Mouse (Mus musculus): ENCODE results near the gene Trp53i13. TPM values are rescaled to one million over a fixed set of nuclear protein-coding genes. Genes with fewer than 3 reads are reported as not detected.

Trp53i13 gene
- polyA plus RNA-seq, 1 experiment from 2014 or later: 5.2 TPM

DNA sequence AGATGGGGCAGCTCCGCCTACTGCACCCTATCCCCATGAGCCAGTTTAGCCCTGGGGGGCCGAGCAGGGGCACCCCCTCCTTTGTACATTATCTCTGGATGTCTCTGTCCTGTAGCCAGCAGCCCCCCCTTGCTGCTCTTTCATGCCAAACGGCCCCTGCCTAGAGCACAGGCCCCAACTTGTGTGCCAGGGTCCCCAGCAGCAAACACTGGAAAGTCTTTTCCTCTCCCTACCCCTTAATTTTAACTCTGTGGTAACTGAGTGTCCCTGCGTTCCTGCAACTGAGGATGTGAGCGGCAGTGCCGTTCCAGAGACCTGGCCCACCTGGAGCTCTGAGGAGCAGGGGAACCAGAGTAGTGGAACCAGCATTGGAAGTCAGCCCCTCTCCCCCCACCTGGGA lies 8.8 kb downstream of the Trp53i13 start:
- H3K9me3 ChIP-seq (replicated peaks): no peaks in the 10 kb centered on the region
- no peak overlapping the region for H3K27ac ChIP-seq (replicated peaks)
- WGBS (ENCODE audit: insufficient replicate concordance): 76% methylated on average over 6 of the region's 6 CpGs
- H3K9ac ChIP-seq: no peak overlapping the region
- no peak overlapping the region for H3K4me2 ChIP-seq
- peaks cover 11% of the 10 kb centered on the region for H3K4me1 ChIP-seq (replicated peaks)
- ATAC-seq (ENCODE audit: insufficient read depth): no peak
- peaks cover 44% of the 10 kb centered on the region for H3K36me3 ChIP-seq (replicated peaks)
- H3K27me3 ChIP-seq: peaks cover 4% of the 10 kb centered on the region; the same call in 1 of the 2 replicates
- no peak overlapping the region for H3K4me3 ChIP-seq (replicated peaks)

GRCm38 (mm10) chr11:77506273-77506672 lies 9.5 kb downstream of the Trp53i13 start:
- Histone ChIP-seq H3K4me3 (replicated peaks) (no peak overlapping the region), H3K4me2 (no peak overlapping the region), H3K9ac (no peak overlapping the region), H3K36me3 (replicated peaks) (peaks cover 44% of the 10 kb centered on the region), H3K27me3 (peaks cover 4% of the 10 kb centered on the region; the same call in 1 of the 2 replicates), H3K27ac (replicated peaks) (no peak overlapping the region), H3K9me3 (replicated peaks) (no peaks in the 10 kb centered on the region), H3K4me1 (replicated peaks) (peaks cover 11% of the 10 kb centered on the region)
- 86% methylated on average over 14 of the region's 14 CpGs for WGBS (ENCODE audit: insufficient replicate concordance)
- no peak for ATAC-seq (ENCODE audit: insufficient read depth)

GRCm38 (mm10) chr11:77505291-77505980 lies 10.3 kb downstream of the Trp53i13 start:
- H3K27me3 ChIP-seq: peaks cover 4% of the 10 kb centered on the region; the same call in 1 of the 2 replicates
- H3K36me3 ChIP-seq (replicated peaks): peaks cover 51% of the 10 kb centered on the region
- H3K9me3 ChIP-seq (replicated peaks): no peaks in the 10 kb centered on the region
- no peak overlapping the region for H3K27ac ChIP-seq (replicated peaks)
- WGBS (ENCODE audit: insufficient replicate concordance): 81% methylated on average over 22 of the region's 22 CpGs
- H3K4me3 ChIP-seq (replicated peaks): no peak overlapping the region
- no peak overlapping the region for H3K9ac ChIP-seq
- H3K4me2 ChIP-seq: no peak overlapping the region
- ATAC-seq (ENCODE audit: insufficient read depth): no peak
- H3K4me1 ChIP-seq (replicated peaks): peaks cover 11% of the 10 kb centered on the region

GRCm38 (mm10) chr11:77504377-77504776 lies 11.4 kb downstream of the Trp53i13 start:
- Histone ChIP-seq H3K4me1 (replicated peaks) (peaks cover 11% of the 10 kb centered on the region), H3K27ac (replicated peaks) (no peak overlapping the region), H3K9ac (no peak overlapping the region), H3K36me3 (replicated peaks) (peaks cover 61% of the 10 kb centered on the region), H3K4me3 (replicated peaks) (no peak overlapping the region), H3K4me2 (no peak overlapping the region), H3K27me3 (0 out of 2 replicates have a peak, but pooled peaks cover 4% of the 10 kb centered on the region), H3K9me3 (replicated peaks) (no peaks in the 10 kb centered on the region)
- WGBS (ENCODE audit: insufficient replicate concordance): 83% methylated on average over 19 of the region's 19 CpGs
- ATAC-seq (ENCODE audit: insufficient read depth): no peak

- no peak for ATAC-seq (ENCODE audit: insufficient read depth)
- Histone ChIP-seq H3K4me3 (replicated peaks) (no peak overlapping the region), H3K4me2 (no peak overlapping the region), H3K27me3 (no peaks in the 10 kb centered on the region), H3K36me3 (replicated peaks) (peaks cover 63% of the 10 kb centered on the region), H3K4me1 (replicated peaks) (peaks cover 9% of the 10 kb centered on the region), H3K9ac (no peak overlapping the region), H3K9me3 (replicated peaks) (no peaks in the 10 kb centered on the region), H3K27ac (replicated peaks) (no peak overlapping the region)
- 43% methylated on average over 3 of the region's 3 CpGs for WGBS (ENCODE audit: insufficient replicate concordance)
These were observed 12.3 kb downstream of the Trp53i13 start for GRCm38 (mm10) chr11:77503511-77503910.

GRCm38 (mm10) chr11:77502481-77502880 lies 13.3 kb downstream of the Trp53i13 start:
- no peaks in the 10 kb centered on the region for H3K27me3 ChIP-seq
- no peak overlapping the region for H3K9ac ChIP-seq
- ATAC-seq (ENCODE audit: insufficient read depth): no peak
- H3K4me3 ChIP-seq (replicated peaks): no peak overlapping the region
- WGBS (ENCODE audit: insufficient replicate concordance): 66% methylated on average over 6 of the region's 6 CpGs
- H3K4me2 ChIP-seq: no peak overlapping the region
- H3K9me3 ChIP-seq (replicated peaks): no peaks in the 10 kb centered on the region
- H3K27ac ChIP-seq (replicated peaks): no peak overlapping the region
- H3K36me3 ChIP-seq (replicated peaks): peaks cover 63% of the 10 kb centered on the region
- H3K4me1 ChIP-seq (replicated peaks): peaks cover 8% of the 10 kb centered on the region

GRCm38 (mm10) chr11:77501971-77502370 lies 13.8 kb downstream of the Trp53i13 start:
- H3K9me3 ChIP-seq (replicated peaks): no peaks in the 10 kb centered on the region
- H3K9ac ChIP-seq: no peak overlapping the region
- H3K4me1 ChIP-seq (replicated peaks): peaks cover 13% of the 10 kb centered on the region
- H3K36me3 ChIP-seq (replicated peaks): peaks cover 61% of the 10 kb centered on the region
- no peaks in the 10 kb centered on the region for H3K27me3 ChIP-seq
- H3K27ac ChIP-seq (replicated peaks): no peak overlapping the region
- no peak overlapping the region for H3K4me3 ChIP-seq (replicated peaks)
- ATAC-seq (ENCODE audit: insufficient read depth): no peak
- 79% methylated on average over 4 of the region's 4 CpGs for WGBS (ENCODE audit: insufficient replicate concordance)
- no peak overlapping the region for H3K4me2 ChIP-seq

DNA sequence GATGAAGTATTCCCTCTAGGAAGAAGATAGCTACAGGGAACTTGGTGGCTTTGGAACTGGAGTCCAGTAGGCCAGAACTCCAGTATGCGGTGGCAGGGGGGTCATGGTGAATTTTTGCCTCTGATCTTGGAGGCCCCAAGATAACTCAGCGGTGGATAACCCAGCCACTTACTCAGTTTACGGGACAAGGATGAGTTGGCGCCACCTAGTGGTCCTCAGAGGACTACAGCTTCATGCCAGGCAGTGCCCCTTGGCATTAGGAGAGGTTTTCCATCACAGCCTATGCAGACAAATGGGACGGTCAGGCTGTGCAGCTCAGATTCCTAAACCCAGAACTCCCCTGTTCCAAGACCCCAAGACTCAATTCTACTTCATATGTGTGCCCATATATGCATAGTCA lies 14.4 kb downstream of the Trp53i13 start:
- peaks cover 56% of the 10 kb centered on the region for H3K36me3 ChIP-seq (replicated peaks)
- no peak for ATAC-seq (ENCODE audit: insufficient read depth)

GRCm38 (mm10) chr11:77500361-77501325 lies 15.1 kb downstream of the Trp53i13 start:
- WGBS (ENCODE audit: insufficient replicate concordance): 80% methylated on average over 17 of the region's 17 CpGs

More for the DNA sequence above, 14.4 kb downstream of the Trp53i13 start:
- Histone ChIP-seq H3K9me3 (replicated peaks) (no peaks in the 10 kb centered on the region), H3K4me2 (no peak overlapping the region), H3K4me3 (replicated peaks) (no peak overlapping the region), H3K27me3 (no peaks in the 10 kb centered on the region), H3K27ac (replicated peaks) (no peak overlapping the region), H3K4me1 (replicated peaks) (peaks cover 16% of the 10 kb centered on the region), H3K9ac (no peak overlapping the region)
- WGBS (ENCODE audit: insufficient replicate concordance): 17% methylated on average over 5 of the region's 5 CpGs

GRCm38 (mm10) chr11:77499354-77499753 lies 16.4 kb downstream of the Trp53i13 start:
- peaks cover 36% of the 10 kb centered on the region for H3K36me3 ChIP-seq (replicated peaks)
- no peak overlapping the region for H3K9ac ChIP-seq
- H3K4me2 ChIP-seq: no peak overlapping the region
- WGBS (ENCODE audit: insufficient replicate concordance): 84% methylated on average over 7 of the region's 7 CpGs
- H3K9me3 ChIP-seq (replicated peaks): no peaks in the 10 kb centered on the region
- H3K27ac ChIP-seq (replicated peaks): no peak overlapping the region
- H3K4me1 ChIP-seq (replicated peaks): peaks cover 37% of the 10 kb centered on the region
- ATAC-seq (ENCODE audit: insufficient read depth): no peak
- no peaks in the 10 kb centered on the region for H3K27me3 ChIP-seq
- H3K4me3 ChIP-seq (replicated peaks): no peak overlapping the region

More at GRCm38 (mm10) chr11:77500361-77501325, 15.1 kb downstream of the Trp53i13 start:
- no peak overlapping the region for H3K4me2 ChIP-seq
- no peaks in the 10 kb centered on the region for H3K27me3 ChIP-seq
- H3K27ac ChIP-seq (replicated peaks): no peak overlapping the region
- H3K9ac ChIP-seq: no peak overlapping the region
- no peak for ATAC-seq (ENCODE audit: insufficient read depth)
- no peak overlapping the region for H3K4me3 ChIP-seq (replicated peaks)
- H3K36me3 ChIP-seq (replicated peaks): peaks cover 49% of the 10 kb centered on the region
- H3K9me3 ChIP-seq (replicated peaks): no peaks in the 10 kb centered on the region
- peaks cover 24% of the 10 kb centered on the region for H3K4me1 ChIP-seq (replicated peaks)

All from liver, embryonic 15.5 days (tissue).